Comparison of ENCODE assay signal across 14 mouse cellular contexts in genomic region chr16:12800181-12800580, GRCm38 (mm10).
DNase-seq lines count a peak whose midpoint lies in the region; ATAC-seq and TF ChIP-seq lines count a peak whose summit lies in the region.
"Had no signal": no experiment of that assay in that cellular context is flagged by ENCODE, and none has a peak within 500 bp of the region (broad histone marks: within the 10 kb centered on the region; RNA-seq: fewer than 3 reads in every experiment).

No protein-coding gene starts in this region.

- H3K9me3 ChIP-seq in embryonic facial prominence, embryonic 11.5 days (replicated peaks; ENCODE audit: control insufficient read depth, low read length) = no peaks in the 10 kb centered on the region
- H3K9me3 ChIP-seq: stomach, embryonic 15.5 days had no signal

- no peak overlapping the region for H3K9ac ChIP-seq in embryonic facial prominence, embryonic 11.5 days (replicated peaks; ENCODE audit: low read length)
- H3K9ac ChIP-seq: hindbrain, embryonic 14.5 days; stomach, embryonic 15.5 days had no signal

- peak; percentile 44 to 85 for DNase-seq in layer of hippocampus, adult 18-20 months (ENCODE audit: low spot score in 2 of 2)
- no peak for DNase-seq in layer of hippocampus, postnatal 10 days (ENCODE audit: low spot score in 2 of 2)
- peak; percentile 70 for DNase-seq in brain, embryonic 14.5 days (ENCODE audit: low read depth)
- DNase-seq in embryonic facial prominence, embryonic 11.5 days (ENCODE audit: low spot score) = peak; percentile 62
- DNase-seq in left cerebral cortex, adult 9 months (ENCODE audit: low spot score in 2 of 2) = peak; percentile 33 to 37
- no peak for DNase-seq in lung, postnatal 10 days
- DNase-seq in adrenal gland, adult 18-20 months (ENCODE audit: low spot score in 2 of 2) = no peak
- DNase-seq: cerebellum, postnatal 36 days; kidney, adult 9 months; lung, postnatal 4 days; thymus, postnatal 25 days had no signal

- H3K27me3 ChIP-seq in embryonic facial prominence, embryonic 11.5 days (ENCODE audit: control insufficient read depth, insufficient read depth, low read length) = no peaks in the 10 kb centered on the region
- H3K27me3 ChIP-seq: stomach, embryonic 15.5 days had no signal

- ATAC-seq in embryonic facial prominence, embryonic 11.5 days (replicated peaks; ENCODE audit: insufficient number of reproducible peaks, low FRiP score, low TSS enrichment, low read depth) = no peak

- no peaks in the 10 kb centered on the region for H3K4me1 ChIP-seq in embryonic facial prominence, embryonic 11.5 days (ENCODE audit: control insufficient read depth, insufficient read depth, low read length)
- H3K4me1 ChIP-seq: stomach, embryonic 15.5 days had no signal

- no peak overlapping the region for H3K27ac ChIP-seq in embryonic facial prominence, embryonic 11.5 days (replicated peaks; ENCODE audit: low read depth, low read length)
- H3K27ac ChIP-seq: hindbrain, embryonic 14.5 days; stomach, embryonic 15.5 days had no signal

- WGBS in embryonic facial prominence, embryonic 11.5 days = 37% methylated on average over 1 of the region's 1 CpGs

- H3K4me3 ChIP-seq in embryonic facial prominence, embryonic 11.5 days (ENCODE audit: low read depth, low read length) = no peak overlapping the region
- H3K4me3 ChIP-seq: stomach, embryonic 15.5 days had no signal

- H3K4me2 ChIP-seq in embryonic facial prominence, embryonic 11.5 days (ENCODE audit: low read depth, low read length) = no peak overlapping the region
- H3K4me2 ChIP-seq: hindbrain, embryonic 14.5 days; liver, embryonic 11.5 days; stomach, embryonic 15.5 days had no signal

- no peaks in the 10 kb centered on the region for H3K36me3 ChIP-seq in embryonic facial prominence, embryonic 11.5 days (replicated peaks; ENCODE audit: control insufficient read depth, insufficient read depth, low read depth, low read length)
- H3K36me3 ChIP-seq: stomach, embryonic 15.5 days had no signal

- TF ChIP-seq POLR2A in brain, embryonic 14.5 days (IDR thresholded peaks at IDR 0.05; ENCODE audit: borderline replicate concordance, extremely low read depth, insufficient read depth, insufficient read length, poor library complexity, severe bottlenecking) = no peak

- TF ChIP-seq CTCF in brain, embryonic 14.5 days (IDR thresholded peaks at IDR 0.05; ENCODE audit: borderline replicate concordance, extremely low read depth, insufficient read depth, insufficient read length) = no peak

Comparison
In these comparisons a context has a peak if more than half of its experiments do, and no peak if none do; other contexts are left out.
1. DNase-seq: peak in layer of hippocampus, adult 18-20 months (2 of 2), brain, embryonic 14.5 days (single experiment), embryonic facial prominence, embryonic 11.5 days (single experiment) and left cerebral cortex, adult 9 months (2 of 2); none in layer of hippocampus, postnatal 10 days (0 of 2), lung, postnatal 10 days (single experiment) and adrenal gland, adult 18-20 months (0 of 2).